ENCODE assay signal across 10 mouse cellular contexts in the genomic region with DNA sequence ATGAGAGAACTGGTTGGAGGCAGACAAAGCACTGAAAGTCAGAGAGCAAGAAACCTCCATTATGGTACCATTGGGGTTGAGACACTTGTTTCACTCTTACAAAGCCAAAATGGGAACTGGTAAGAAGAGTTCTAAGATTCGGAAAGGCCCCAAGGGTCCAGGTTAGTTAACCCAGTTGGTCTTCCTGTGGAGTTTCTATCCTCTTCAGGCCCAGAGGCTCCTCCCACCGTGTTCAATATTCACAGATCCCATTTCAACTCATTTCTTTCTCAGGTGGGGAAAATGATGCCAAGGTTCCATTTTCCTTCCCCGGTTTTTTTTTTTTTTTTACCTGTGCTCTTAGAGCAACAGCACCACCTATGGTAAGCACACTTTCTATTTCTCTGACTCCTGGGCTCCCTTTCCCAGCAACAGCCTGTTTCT. TPM values are rescaled to one million over a fixed set of nuclear protein-coding genes. Genes with fewer than 3 reads are reported as not detected.
DNase-seq lines count a peak whose midpoint lies in the region.
"Had no signal": no experiment of that assay in that cellular context is flagged by ENCODE, and none has a peak within 500 bp of the region (broad histone marks: within the 10 kb centered on the region; RNA-seq: fewer than 3 reads in every experiment).

No protein-coding gene starts in this region.

- peak; percentile 14 for DNase-seq in embryo, embryonic 11 days
- DNase-seq in embryo, embryonic 10.5 days (ENCODE audit: low spot score), result no peak
- peak; percentile 39 for DNase-seq in kidney, postnatal 36 days
- no peak for DNase-seq in kidney, postnatal 10 days
- peak; percentile 24 for DNase-seq in 416B (ENCODE audit: low read depth)
- DNase-seq in induced T-regulatory cell, adult 2 months (ENCODE audit: low read depth), result peak; percentile 51
- no peak for DNase-seq in adrenal gland, postnatal 4 days (ENCODE audit: low spot score in 2 of 2)
- no peak for DNase-seq in heart, postnatal 4 days
- DNase-seq: B cell, adult 2 months had no signal

RNA-seq across cellular contexts. Expression of gene 9430015G10Rik, which starts 8.3 kb away (rescaled TPM):
- total RNA-seq in adrenal gland, postnatal 4 days (2021), result 10 to 100 TPM; 18.1 to 21.1 TPM
- total RNA-seq in heart, postnatal 4 days (2021), result 1 to 10 TPM; 7.3 to 9.4 TPM

RNA-seq across cellular contexts. Expression of gene Rnf223, which starts 28.8 kb away (rescaled TPM):
- under 1 TPM; 0.20 to 0.22 TPM for total RNA-seq in adrenal gland, postnatal 4 days (2021)
- under 1 TPM in 1 of 2 experiments, not detected in 1; 0.25 TPM for total RNA-seq in heart, postnatal 4 days (2021)
- total RNA-seq: granulocyte monocyte progenitor cell, adult 5-6 weeks had no signal

RNA-seq across cellular contexts. Expression of gene Ttll10, which starts 42.3 kb away (rescaled TPM):
- 1 to 10 TPM in 1 of 2 experiments, under 1 TPM in 1; 0.59 to 5.0 TPM for total RNA-seq in adrenal gland, postnatal 4 days (2021)
- under 1 TPM; 0.16 to 0.55 TPM for total RNA-seq in heart, postnatal 4 days (2021)
- total RNA-seq: granulocyte monocyte progenitor cell, adult 5-6 weeks had no signal

Comparison
In these comparisons a context has a peak if more than half of its experiments do, and no peak if none do; other contexts are left out.
1. DNase-seq: peak in embryo, embryonic 11 days (single experiment), kidney, postnatal 36 days (2 of 2), 416B (single experiment) and induced T-regulatory cell, adult 2 months (single experiment); none in embryo, embryonic 10.5 days (single experiment), kidney, postnatal 10 days (single experiment), adrenal gland, postnatal 4 days (0 of 2) and heart, postnatal 4 days (single experiment).